Mouse (Mus musculus) hindbrain, postnatal 0 days (tissue): Measurements from ENCODE around the gene Adamtsl1. TPM values are rescaled to one million over a fixed set of nuclear protein-coding genes. Genes with fewer than 3 reads are reported as not detected.

ENCODE experiments used
- ATAC-seq: fragments of 200-750 bp; cut with Nextera tagmentation; 2 replicates; pipeline ENCODE4 v1.8.0; 2017; ENCODE audit warnings: mild to moderate bottlenecking, moderate TSS enrichment, moderate library complexity
- DNase-seq: peaks from one replicate; pipeline ENCODE4 v3.0.0-alpha.2; 2015; ENCODE audit warnings: low spot score
- H3K27ac ChIP-seq: fragments of 300-500 bp; sonication (generic); 2 replicates; pipeline ENCODE4 v1.5.1; 2014; ENCODE audit warnings: mild to moderate bottlenecking
- H3K27me3 ChIP-seq: fragments of 300-500 bp; sonication (generic); 2 replicates; pipeline ENCODE4 v1.6.1; 2014; ENCODE audit warnings: low read length, mixed read lengths; ENCODE audit not compliant: insufficient read depth
- H3K36me3 ChIP-seq: fragments of 300-500 bp; sonication (generic); 2 replicates; pipeline ENCODE4 v1.6.1; 2014; ENCODE audit warnings: low read length, mixed read lengths; ENCODE audit not compliant: insufficient read depth
- H3K4me1 ChIP-seq: fragments of 300-500 bp; sonication (generic); 2 replicates; pipeline ENCODE4 v1.6.1; 2014; ENCODE audit warnings: antibody characterized with exemption, low read length, mixed read lengths; ENCODE audit not compliant: insufficient read depth
- H3K4me2 ChIP-seq: fragments of 300-500 bp; sonication (generic); 2 replicates; pipeline ENCODE4 v1.6.1; 2014; ENCODE audit warnings: low read depth, mild to moderate bottlenecking, low read length, moderate library complexity, mixed read lengths
- H3K4me3 ChIP-seq: fragments of 300-500 bp; sonication (generic); 2 replicates; pipeline ENCODE4 v1.5.1; 2014; ENCODE audit warnings: low read length
- H3K9ac ChIP-seq: fragments of 300-500 bp; sonication (generic); replicated peaks from 2 replicates; pipeline ENCODE4 v1.6.1; 2014; ENCODE audit warnings: mild to moderate bottlenecking, low read length, moderate library complexity, mixed read lengths
- H3K9me3 ChIP-seq: fragments of 300-500 bp; sonication (generic); 2 replicates; pipeline ENCODE4 v1.6.1; 2016; ENCODE audit warnings: low read length, mixed read lengths
- CTCF ChIP-seq: IDR thresholded peaks from 2 replicates; pipeline ENCODE4 v1.5.1; 2016; ENCODE audit warnings: antibody characterized with exemption, control low read depth, low read depth
- WGBS: fragments of 180-500 bp; shearing (Covaris S2); extraction: QIAGEN DNeasy Blood & Tissue Kit; methylation state at CpG from one replicate; pipeline ENCODE4 v1.1.7; 2014; 5-methylcytosine and 5-hydroxymethylcytosine counted together
- polyA plus RNA-seq: library from polyadenylated mRNA; unstranded; fragments of >200 nt; fragmentation: Nextera tagmentation; extraction: Ambion mirVana; gene quantifications from 2 replicates; pipeline ENCODE4 v1.2.1, GENCODE M21; 2015
- total RNA-seq: library from RNA; depleted of rRNA; stranded (reverse); fragments of >200 nt; gene quantifications from 2 replicates; pipeline ENCODE4 v1.2.3, GENCODE M21; 2014

Adamtsl1 gene
- total and polyA plus RNA-seq, 2 experiments from 2014 or later, result 8.0 to 13.4 TPM

- H3K9ac ChIP-seq, result no peak overlapping the region
- H3K4me1 ChIP-seq, result no peaks in the 10 kb centered on the region
- no peaks in the 10 kb centered on the region for H3K9me3 ChIP-seq
- no peaks in the 10 kb centered on the region for H3K27me3 ChIP-seq
- no peak overlapping the region for H3K4me2 ChIP-seq
- no peak overlapping the region for H3K27ac ChIP-seq
- TF ChIP-seq CTCF, result no peak
- H3K36me3 ChIP-seq, result no peaks in the 10 kb centered on the region
- no peak for DNase-seq
- 62% methylated on average over 6 of the region's 6 CpGs for WGBS
- ATAC-seq, result no peak
- no peak overlapping the region for H3K4me3 ChIP-seq
Measured at GRCm38 (mm10) chr4:86422586-86422985, 908.6 kb downstream of the Adamtsl1 start.

DNA sequence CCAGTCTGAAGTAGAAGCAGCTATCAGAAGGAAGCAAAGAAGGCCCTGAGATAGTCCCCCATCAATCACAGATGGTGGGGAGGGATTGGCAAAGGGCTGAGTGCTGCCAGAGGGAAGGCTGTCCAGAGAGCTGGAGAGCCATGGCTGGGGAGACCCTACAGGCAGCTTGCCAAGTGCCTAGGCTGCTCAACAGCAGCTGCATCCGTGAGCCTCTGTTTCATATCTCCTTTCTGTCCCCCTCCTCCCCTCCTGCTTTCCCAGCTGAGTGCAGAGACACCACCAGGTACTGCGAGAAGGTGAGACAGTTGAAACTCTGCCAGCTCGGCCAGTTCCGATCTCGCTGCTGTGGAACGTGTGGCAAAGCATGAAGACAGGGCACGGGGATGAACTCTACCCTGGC is 911.6 kb downstream of the Adamtsl1 start:
- Histone ChIP-seq H3K4me1 (no peaks in the 10 kb centered on the region), H3K27me3 (no peaks in the 10 kb centered on the region), H3K9me3 (no peaks in the 10 kb centered on the region), H3K4me3 (no peak overlapping the region), H3K27ac (no peak overlapping the region), H3K9ac (no peak overlapping the region), H3K4me2 (no peak overlapping the region), H3K36me3 (no peaks in the 10 kb centered on the region)
- DNase-seq (peak; percentile 55), ATAC-seq (peak; percentile 39; the same call in 1 of the 2 replicates)
- 63% methylated on average over 7 of the region's 7 CpGs for WGBS
- no peak for TF ChIP-seq CTCF

GRCm38 (mm10) chr4:86426549-86426948 is 912.6 kb downstream of the Adamtsl1 start:
- no peak overlapping the region for H3K4me3 ChIP-seq
- ATAC-seq (no peak), DNase-seq (no peak)
- H3K9ac ChIP-seq, result no peak overlapping the region
- no peak for TF ChIP-seq CTCF
- no peaks in the 10 kb centered on the region for H3K4me1 ChIP-seq
- 47% methylated on average over 11 of the region's 11 CpGs for WGBS
- no peaks in the 10 kb centered on the region for H3K27me3 ChIP-seq
- no peaks in the 10 kb centered on the region for H3K36me3 ChIP-seq
- no peaks in the 10 kb centered on the region for H3K9me3 ChIP-seq
- H3K27ac ChIP-seq, result no peak overlapping the region
- no peak overlapping the region for H3K4me2 ChIP-seq

DNA sequence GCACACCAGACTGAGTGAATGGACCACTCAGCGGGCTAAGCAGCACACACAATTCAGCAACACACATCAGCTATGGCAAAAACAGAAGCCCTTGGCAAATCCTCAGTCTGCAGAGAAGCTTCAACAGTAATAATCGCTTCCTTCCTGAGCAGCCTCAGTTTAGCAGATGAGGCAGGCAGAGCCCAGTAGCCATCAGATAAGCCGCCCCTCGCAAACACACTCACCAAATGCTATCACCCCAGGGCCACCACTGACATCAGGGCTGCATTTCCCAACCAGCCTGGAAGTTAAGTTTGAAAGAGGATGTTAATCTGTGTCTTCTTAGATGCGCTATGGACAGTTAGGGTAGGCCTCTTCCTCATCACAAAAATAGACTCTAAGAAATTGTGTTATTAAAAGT is 913.3 kb downstream of the Adamtsl1 start:
- no peak for TF ChIP-seq CTCF
- Histone ChIP-seq H3K9ac (no peak overlapping the region), H3K4me3 (no peak overlapping the region), H3K4me2 (no peak overlapping the region), H3K27ac (no peak overlapping the region), H3K9me3 (no peaks in the 10 kb centered on the region), H3K27me3 (no peaks in the 10 kb centered on the region), H3K36me3 (no peaks in the 10 kb centered on the region), H3K4me1 (no peaks in the 10 kb centered on the region)
- DNase-seq (no peak), ATAC-seq (no peak)
- WGBS, result 64% methylated on average over 5 of the region's 5 CpGs

GRCm38 (mm10) chr4:86428091-86428745 is 914.2 kb downstream of the Adamtsl1 start:
- Histone ChIP-seq H3K4me3 (no peak overlapping the region), H3K4me2 (no peak overlapping the region), H3K4me1 (no peaks in the 10 kb centered on the region), H3K27ac (no peak overlapping the region), H3K27me3 (no peaks in the 10 kb centered on the region), H3K36me3 (no peaks in the 10 kb centered on the region), H3K9me3 (no peaks in the 10 kb centered on the region), H3K9ac (no peak overlapping the region)
- no peak for DNase-seq
- no peak for ATAC-seq
- 91% methylated on average over 6 of the region's 6 CpGs for WGBS
- TF ChIP-seq CTCF, result no peak

- ATAC-seq, result no peak
- Histone ChIP-seq H3K4me1 (no peaks in the 10 kb centered on the region), H3K4me2 (no peak overlapping the region), H3K27ac (no peak overlapping the region), H3K9me3 (no peaks in the 10 kb centered on the region), H3K4me3 (no peak overlapping the region), H3K36me3 (no peaks in the 10 kb centered on the region), H3K9ac (no peak overlapping the region), H3K27me3 (no peaks in the 10 kb centered on the region)
- 90% methylated on average over 3 of the region's 3 CpGs for WGBS
- no peak for DNase-seq
- TF ChIP-seq CTCF, result no peak
Measured at GRCm38 (mm10) chr4:86435631-86436030, 921.7 kb downstream of the Adamtsl1 start.

DNA sequence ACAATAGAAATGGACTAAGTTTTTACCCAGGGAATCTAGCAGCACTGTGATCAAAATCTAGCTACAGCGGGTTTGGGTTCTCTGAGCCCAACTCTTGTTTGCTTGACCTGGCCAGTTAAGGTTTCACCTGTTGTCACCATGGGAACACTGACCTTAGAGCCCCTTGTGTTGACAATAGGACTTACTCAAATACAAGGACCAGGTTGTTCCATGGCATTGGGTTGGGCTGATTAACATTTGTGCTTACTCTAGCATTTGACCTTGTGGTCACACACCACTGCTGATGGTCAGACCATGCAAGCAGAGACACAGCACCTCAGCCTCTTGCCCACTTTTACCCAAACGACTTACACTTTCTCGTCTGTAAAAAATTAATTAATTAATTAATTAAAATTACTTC is 922.4 kb downstream of the Adamtsl1 start:
- Histone ChIP-seq H3K27ac (no peak overlapping the region), H3K9me3 (no peaks in the 10 kb centered on the region), H3K4me2 (no peak overlapping the region), H3K36me3 (no peaks in the 10 kb centered on the region), H3K27me3 (no peaks in the 10 kb centered on the region), H3K4me3 (no peak overlapping the region), H3K9ac (no peak overlapping the region), H3K4me1 (no peaks in the 10 kb centered on the region)
- WGBS, result 94% methylated on average over 3 of the region's 3 CpGs
- ATAC-seq (no peak), DNase-seq (no peak)
- no peak for TF ChIP-seq CTCF
